ENCODE assay signal across 17 mouse cellular contexts in genomic region chr1:90695166-90695749, GRCm38 (mm10).
DNase-seq lines count a peak whose midpoint lies in the region; TF ChIP-seq lines count a peak whose summit lies in the region.
"Had no signal": no experiment of that assay in that cellular context is flagged by ENCODE, and none has a peak within 500 bp of the region (broad histone marks: within the 10 kb centered on the region; RNA-seq: fewer than 3 reads in every experiment).

No protein-coding gene starts in this region.

- intact Hi-C loops in heart, postnatal 10 days (cut with DNase I) = no loop called here

- H3K4me3 ChIP-seq in cerebellum, adult 2 months (replicated peaks; ENCODE audit: insufficient read depth, low read depth, low read length) = no peak overlapping the region
- H3K4me3 ChIP-seq in layer of hippocampus, adult 2 months = no peak overlapping the region
- H3K4me3 ChIP-seq: embryonic facial prominence, embryonic 13.5 days; heart, embryonic 10.5 days; hindbrain, embryonic 12.5 days; limb, embryonic 13.5 days; liver, embryonic 13.5 days; lung, embryonic 15.5 days; neural tube, embryonic 12.5 days had no signal

- H3K27me3 ChIP-seq in cerebellum, adult 2 months (ENCODE audit: control insufficient read depth, insufficient read depth, low read length) = no peaks in the 10 kb centered on the region
- H3K27me3 ChIP-seq: embryonic facial prominence, embryonic 13.5 days; hindbrain, embryonic 12.5 days; limb, embryonic 13.5 days; liver, embryonic 13.5 days; lung, embryonic 15.5 days; neural tube, embryonic 12.5 days; Patski had no signal

- no peak overlapping the region for H3K27ac ChIP-seq in cerebellum, adult 2 months (ENCODE audit: insufficient read depth, low read length)
- no peak overlapping the region for H3K27ac ChIP-seq in layer of hippocampus, adult 2 months
- H3K27ac ChIP-seq: embryonic facial prominence, embryonic 13.5 days; heart, embryonic 10.5 days; hindbrain, embryonic 12.5 days; limb, embryonic 13.5 days; liver, embryonic 13.5 days; lung, embryonic 15.5 days; neural tube, embryonic 12.5 days had no signal

- no peak for TF ChIP-seq POLR2A in cerebellum, adult 2 months (IDR thresholded peaks at IDR 0.05; ENCODE audit: borderline replicate concordance, insufficient read depth, low read length)

- peaks cover 8% of the 10 kb centered on the region for H3K4me1 ChIP-seq in cerebellum, adult 2 months (ENCODE audit: control insufficient read depth, insufficient read depth, low read length)
- H3K4me1 ChIP-seq: embryonic facial prominence, embryonic 13.5 days; heart, embryonic 10.5 days; hindbrain, embryonic 12.5 days; liver, embryonic 13.5 days; neural tube, embryonic 12.5 days had no signal

- TF ChIP-seq CTCF in cerebellum, adult 2 months (IDR thresholded peaks at IDR 0.05; ENCODE audit: borderline replicate concordance, insufficient read depth, low read depth, low read length) = no peak
- no peak for TF ChIP-seq CTCF in layer of hippocampus, adult 2 months (conservative IDR thresholded peaks at IDR 0.05)

- 66% methylated on average over 10 of the region's 10 CpGs for WGBS in cerebellum, adult 2 months

- peak; percentile 28 to 52 for DNase-seq in heart, adult 18-20 months
- no peak for DNase-seq in heart, postnatal 10 days
- peak; percentile 27 for DNase-seq in A20 (ENCODE audit: low read depth, low spot score)
- DNase-seq in gastrocnemius, postnatal 25 days = peak; percentile 34
- DNase-seq in thymus, postnatal 0 days (ENCODE audit: low spot score) = peak; percentile 90
- DNase-seq in cerebellum, adult 2 months = no peak
- DNase-seq in layer of hippocampus, adult 2 months (ENCODE audit: low spot score in 2 of 2) = no peak
- DNase-seq: cerebellum, adult 9-11 months; kidney, postnatal 4 days; liver, embryonic 13.5 days had no signal

Comparison
In these comparisons a context has a peak if more than half of its experiments do, and no peak if none do; other contexts are left out.
1. DNase-seq: peak in heart, adult 18-20 months (2 of 2), A20 (single experiment), gastrocnemius, postnatal 25 days (single experiment) and thymus, postnatal 0 days (single experiment); none in heart, postnatal 10 days (0 of 2), cerebellum, adult 2 months (0 of 2) and layer of hippocampus, adult 2 months (0 of 2).